Mouse (Mus musculus) stomach, embryonic 16.5 days (tissue): ENCODE data around the gene Bcor. TPM values are rescaled to one million over a fixed set of nuclear protein-coding genes. Genes with fewer than 3 reads are reported as not detected.

ENCODE experiments used
- ATAC-seq: fragments of 200-750 bp; cut with Nextera tagmentation; 2 replicates; pipeline ENCODE4 v1.8.0; 2017; ENCODE audit warnings: moderate number of reproducible peaks, moderate TSS enrichment; ENCODE audit not compliant: insufficient read depth, low FRiP score
- H3K27ac ChIP-seq: fragments of 300-500 bp; sonication (generic); 2 replicates; pipeline ENCODE4 v1.5.1; 2014; ENCODE audit warnings: low read length
- H3K27me3 ChIP-seq: fragments of 300-500 bp; sonication (generic); 2 replicates; pipeline ENCODE4 v1.6.1; 2014; ENCODE audit warnings: low read length, control low read depth, mixed read lengths; ENCODE audit not compliant: control insufficient read depth, insufficient read depth
- H3K36me3 ChIP-seq: fragments of 300-500 bp; sonication (generic); 2 replicates; pipeline ENCODE4 v1.6.1; 2014; ENCODE audit warnings: low read length; ENCODE audit not compliant: control insufficient read depth, insufficient read depth
- H3K4me1 ChIP-seq: fragments of 300-500 bp; sonication (generic); 2 replicates; pipeline ENCODE4 v1.6.1; 2014; ENCODE audit warnings: low read length, control low read depth, mixed read lengths; ENCODE audit not compliant: control insufficient read depth, insufficient read depth
- H3K4me2 ChIP-seq: fragments of 300-500 bp; sonication (generic); 2 replicates; pipeline ENCODE4 v1.6.1; 2014; ENCODE audit warnings: low read depth, low read length, mixed read lengths
- H3K4me3 ChIP-seq: fragments of 300-500 bp; sonication (generic); replicated peaks from 2 replicates; pipeline ENCODE4 v1.5.1; 2014; ENCODE audit warnings: mild to moderate bottlenecking, low read length
- H3K9ac ChIP-seq: fragments of 300-500 bp; sonication (generic); 2 replicates; pipeline ENCODE4 v1.6.1; 2014; ENCODE audit warnings: low read length
- H3K9me3 ChIP-seq: fragments of 300-500 bp; sonication (generic); replicated peaks from 2 replicates; pipeline ENCODE4 v1.6.1; 2016; ENCODE audit warnings: low read length, control low read depth; ENCODE audit not compliant: control insufficient read depth
- WGBS: fragments of 180-500 bp; shearing (Covaris S2); extraction: QIAGEN DNeasy Blood & Tissue Kit; methylation state at CpG from one replicate; pipeline ENCODE4 v1.1.7; 2014; 5-methylcytosine and 5-hydroxymethylcytosine counted together
- polyA plus RNA-seq: library from polyadenylated mRNA; unstranded; fragments of >200 nt; fragmentation: Nextera tagmentation; extraction: Ambion mirVana; gene quantifications from 2 replicates; pipeline ENCODE4 v1.2.1, GENCODE M21; 2015

The Bcor gene
- polyA plus RNA-seq, 1 experiment from 2014 or later = 13.9 TPM

GRCm38 (mm10) chrX:12153141-12154095 is 6.7 kb downstream of the Bcor start:
- Histone ChIP-seq H3K27me3 (peaks cover 41% of the 10 kb centered on the region), H3K9me3 (no peaks in the 10 kb centered on the region), H3K4me3 (no peak overlapping the region), H3K4me2 (peak overlapping the region; percentile 24; the same call in 1 of the 2 replicates), H3K27ac (no peak overlapping the region), H3K9ac (no peak overlapping the region), H3K4me1 (peaks cover 11% of the 10 kb centered on the region), H3K36me3 (no peaks in the 10 kb centered on the region)
- no peak for ATAC-seq
- 33% methylated on average over 31 of the region's 31 CpGs for WGBS

- H3K4me3 ChIP-seq = peak overlapping the region; percentile 31
- peaks cover 11% of the 10 kb centered on the region for H3K4me1 ChIP-seq
- H3K27ac ChIP-seq = no peak overlapping the region
- 30% methylated on average over 39 of the region's 42 CpGs for WGBS
- H3K9ac ChIP-seq = peak overlapping the region; percentile 43; the same call in 1 of the 2 replicates
- peaks cover 32% of the 10 kb centered on the region for H3K27me3 ChIP-seq
- no peaks in the 10 kb centered on the region for H3K36me3 ChIP-seq
- H3K4me2 ChIP-seq = peak overlapping the region; percentile 53
- H3K9me3 ChIP-seq = no peaks in the 10 kb centered on the region
- ATAC-seq = no peak
These were observed 7.9 kb downstream of the Bcor start for GRCm38 (mm10) chrX:12151996-12152904.

- peak overlapping the region; percentile 31 for H3K4me3 ChIP-seq
- peak overlapping the region; percentile 53 for H3K4me2 ChIP-seq
- no peaks in the 10 kb centered on the region for H3K9me3 ChIP-seq
- H3K4me1 ChIP-seq = peaks cover 9% of the 10 kb centered on the region
- no peaks in the 10 kb centered on the region for H3K36me3 ChIP-seq
- no peak overlapping the region for H3K27ac ChIP-seq
- no peak for ATAC-seq
- peaks cover 31% of the 10 kb centered on the region for H3K27me3 ChIP-seq
- WGBS = 11% methylated on average over 43 of the region's 43 CpGs
- peak overlapping the region; percentile 43; the same call in 1 of the 2 replicates for H3K9ac ChIP-seq
These were observed 8.7 kb downstream of the Bcor start for GRCm38 (mm10) chrX:12151269-12151995.

- no peaks in the 10 kb centered on the region for H3K9me3 ChIP-seq
- peaks cover 9% of the 10 kb centered on the region for H3K4me1 ChIP-seq
- H3K36me3 ChIP-seq = no peaks in the 10 kb centered on the region
- no peak overlapping the region for H3K4me2 ChIP-seq
- H3K27ac ChIP-seq = no peak overlapping the region
- ATAC-seq = no peak
- 29% methylated on average over 7 of the region's 7 CpGs for WGBS
- H3K4me3 ChIP-seq = no peak overlapping the region
- peaks cover 21% of the 10 kb centered on the region for H3K27me3 ChIP-seq
- no peak overlapping the region; the same call in 1 of the 2 replicates for H3K9ac ChIP-seq
These were observed 9.7 kb downstream of the Bcor start for GRCm38 (mm10) chrX:12150425-12150824.

GRCm38 (mm10) chrX:12146263-12146662 is 13.9 kb downstream of the Bcor start:
- no peaks in the 10 kb centered on the region for H3K36me3 ChIP-seq
- ATAC-seq = no peak
- H3K27ac ChIP-seq = no peak overlapping the region
- H3K27me3 ChIP-seq = peaks cover under 1% of the 10 kb centered on the region; the same call in 1 of the 2 replicates
- 69% methylated on average over 2 of the region's 2 CpGs for WGBS
- H3K4me2 ChIP-seq = no peak overlapping the region
- no peak overlapping the region for H3K4me3 ChIP-seq
- H3K9ac ChIP-seq = no peak overlapping the region
- no peaks in the 10 kb centered on the region for H3K9me3 ChIP-seq
- H3K4me1 ChIP-seq = peaks cover 6% of the 10 kb centered on the region

- 60% methylated on average over 5 of the region's 5 CpGs for WGBS
- Histone ChIP-seq H3K36me3 (no peaks in the 10 kb centered on the region), H3K4me1 (0 out of 2 replicates have a peak, but pooled peaks cover under 1% of the 10 kb centered on the region), H3K4me3 (no peak overlapping the region), H3K27ac (no peak overlapping the region), H3K9ac (no peak overlapping the region), H3K4me2 (no peak overlapping the region), H3K9me3 (no peaks in the 10 kb centered on the region), H3K27me3 (peaks cover 18% of the 10 kb centered on the region; the same call in 1 of the 2 replicates)
- no peak for ATAC-seq
These were observed 17.3 kb downstream of the Bcor start for GRCm38 (mm10) chrX:12142832-12143231.

GRCm38 (mm10) chrX:12140086-12140740 is 19.9 kb downstream of the Bcor start:
- H3K36me3 ChIP-seq = no peaks in the 10 kb centered on the region
- H3K9me3 ChIP-seq = no peaks in the 10 kb centered on the region
- 11% methylated on average over 46 of the region's 51 CpGs for WGBS
- peak overlapping the region; percentile 36 for H3K4me3 ChIP-seq
- no peak for ATAC-seq
- H3K4me2 ChIP-seq = peak overlapping the region; percentile 58
- peak overlapping the region; percentile 69 for H3K9ac ChIP-seq
- H3K27ac ChIP-seq = no peak overlapping the region
- H3K27me3 ChIP-seq = peaks cover 26% of the 10 kb centered on the region; the same call in 1 of the 2 replicates
- H3K4me1 ChIP-seq = 0 out of 2 replicates have a peak, but pooled peaks cover 4% of the 10 kb centered on the region

GRCm38 (mm10) chrX:12138266-12138665 is 21.9 kb downstream of the Bcor start:
- Histone ChIP-seq H3K4me2 (no peak overlapping the region), H3K9ac (no peak overlapping the region), H3K9me3 (no peaks in the 10 kb centered on the region), H3K27ac (no peak overlapping the region), H3K36me3 (no peaks in the 10 kb centered on the region), H3K27me3 (peaks cover 39% of the 10 kb centered on the region; the same call in 1 of the 2 replicates), H3K4me1 (0 out of 2 replicates have a peak, but pooled peaks cover 8% of the 10 kb centered on the region), H3K4me3 (no peak overlapping the region)
- no peak for ATAC-seq
- 40% methylated on average over 7 of the region's 7 CpGs for WGBS
